Mouse (Mus musculus) adrenal gland, adult (tissue): ENCODE measurements around the gene Psmb1.
"Not testable (repeated sequence)": the region's sequence is repeated elsewhere in the genome, so short reads cannot be mapped to it uniquely, and the experiment has no call there.

Experiments used
- DNase-seq, 2 experiments: peaks; one replicate each; pipeline ENCODE4 v3.0.0; 2022 to 2023; ENCODE audit warnings: low spot score in 1 of 2; ENCODE audit not compliant: inconsistent age in 2 of 2

Psmb1 gene

GRCm38 (mm10) chr17:15461921-15462495, 37.5 kb downstream of the Psmb1 start:
- DNase-seq: no peak

GRCm38 (mm10) chr17:15459761-15460160, 39.8 kb downstream of the Psmb1 start:
- no peak for DNase-seq

- no peak for DNase-seq
Measured at GRCm38 (mm10) chr17:15456595-15456994, 43.0 kb downstream of the Psmb1 start.

- no peak for DNase-seq
Measured at GRCm38 (mm10) chr17:15455203-15455602, 44.3 kb downstream of the Psmb1 start.

GRCm38 (mm10) chr17:15449606-15450005, 49.9 kb downstream of the Psmb1 start:
- peak; percentile 69 to 85 for DNase-seq

- not testable (repeated sequence) for DNase-seq
Measured at GRCm38 (mm10) chr17:15449144-15449543, 50.4 kb downstream of the Psmb1 start.

- no peak for DNase-seq
Measured at GRCm38 (mm10) chr17:15447831-15448230, 51.7 kb downstream of the Psmb1 start.

- no peak for DNase-seq
Measured at GRCm38 (mm10) chr17:15445421-15445820, 54.1 kb downstream of the Psmb1 start.

GRCm38 (mm10) chr17:15440463-15441121, 59.0 kb downstream of the Psmb1 start:
- no peak for DNase-seq

GRCm38 (mm10) chr17:15440067-15440462, 59.5 kb downstream of the Psmb1 start:
- no peak for DNase-seq

GRCm38 (mm10) chr17:15434748-15435147, 64.8 kb downstream of the Psmb1 start:
- DNase-seq: no peak

- no peak for DNase-seq
Measured at GRCm38 (mm10) chr17:15432036-15432435, 67.5 kb downstream of the Psmb1 start.

GRCm38 (mm10) chr17:15431551-15431950, 68.0 kb downstream of the Psmb1 start:
- no peak for DNase-seq

- no peak for DNase-seq
Measured at GRCm38 (mm10) chr17:15431021-15431514, 68.5 kb downstream of the Psmb1 start.

- DNase-seq: peak; percentile 43 to 56
Measured at GRCm38 (mm10) chr17:15429937-15430336, 69.6 kb downstream of the Psmb1 start.

GRCm38 (mm10) chr17:15429451-15429850, 70.1 kb downstream of the Psmb1 start:
- DNase-seq: no peak

- no peak for DNase-seq
Measured at GRCm38 (mm10) chr17:15425931-15426330, 73.6 kb downstream of the Psmb1 start.
